Mouse (Mus musculus) G1E (cell line): ENCODE data around the gene Sys1.

Experiments used
- CTCF ChIP-seq: IDR thresholded peaks from 2 replicates; pipeline ENCODE4 v1.5.1; 2012; ENCODE audit warnings: low read depth, low read length, inconsistent platforms, mixed read lengths
- GATA1 ChIP-seq: IDR thresholded peaks from 2 replicates; pipeline ENCODE4 v1.6.1; 2012; ENCODE audit warnings: borderline replicate concordance, low read length, inconsistent platforms, mixed read lengths

- TF ChIP-seq CTCF (no peak), GATA1 (no peak)
Measured at GRCm38 (mm10) chr2:164438257-164438656, 18.5 kb upstream of the Sys1 start.
